Mouse (Mus musculus): ENCODE data around the gene Btbd11. TPM values are rescaled to one million over a fixed set of nuclear protein-coding genes. Genes with fewer than 3 reads are reported as not detected.
"Not testable (repeated sequence)": the region's sequence is repeated elsewhere in the genome, so short reads cannot be mapped to it uniquely, and the experiment has no call there.

Gene Btbd11
- polyA plus RNA-seq, 1 experiment from 2014 or later = 13.9 TPM

- 91% methylated on average over 8 of the region's 8 CpGs for WGBS
- no peak for ATAC-seq (ENCODE audit: low FRiP score)
- Histone ChIP-seq H3K4me3 (no peak overlapping the region), H3K36me3 (no peaks in the 10 kb centered on the region), H3K9ac (no peak overlapping the region), H3K9me3 (replicated peaks) (no peaks in the 10 kb centered on the region; the same call in 1 of the 2 replicates), H3K4me1 (no peaks in the 10 kb centered on the region), H3K27me3 (no peaks in the 10 kb centered on the region), H3K27ac (no peak overlapping the region), H3K4me2 (replicated peaks) (no peak overlapping the region)
These were observed 286.9 kb downstream of the Btbd11 start for GRCm38 (mm10) chr10:85673512-85673921.

- no peak for ATAC-seq (ENCODE audit: low FRiP score)
- Histone ChIP-seq H3K4me1 (no peaks in the 10 kb centered on the region), H3K9ac (no peak overlapping the region), H3K36me3 (no peaks in the 10 kb centered on the region), H3K27me3 (no peaks in the 10 kb centered on the region), H3K27ac (no peak overlapping the region), H3K4me3 (no peak overlapping the region), H3K4me2 (replicated peaks) (no peak overlapping the region), H3K9me3 (replicated peaks) (no peaks in the 10 kb centered on the region)
- 32% methylated on average over 4 of the region's 4 CpGs for WGBS
These were observed 292.0 kb downstream of the Btbd11 start for GRCm38 (mm10) chr10:85678635-85679034.

DNA sequence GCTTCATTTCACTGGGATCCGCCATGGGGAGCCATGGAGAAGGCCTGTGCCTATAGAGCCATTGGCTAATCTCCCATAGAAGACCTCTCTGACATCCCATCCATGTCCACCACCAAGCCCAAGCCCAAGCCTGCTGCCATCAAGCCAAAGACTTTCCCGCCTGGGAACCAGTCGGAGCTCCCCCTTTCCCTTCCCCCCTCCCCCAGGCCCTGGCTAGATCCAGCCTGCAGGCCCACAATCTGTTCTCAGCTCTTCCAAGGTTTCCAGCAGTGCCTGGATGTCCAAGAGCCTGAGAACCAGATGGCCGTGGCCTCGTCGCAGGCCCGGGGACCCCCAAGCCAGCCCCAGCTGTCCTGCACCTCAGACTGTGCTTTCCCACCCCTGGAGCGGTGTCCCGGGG is 295.8 kb downstream of the Btbd11 start:
- ATAC-seq (ENCODE audit: low FRiP score) = no peak
- H3K27me3 ChIP-seq = no peaks in the 10 kb centered on the region
- no peaks in the 10 kb centered on the region for H3K36me3 ChIP-seq
- H3K4me3 ChIP-seq = no peak overlapping the region
- no peak overlapping the region for H3K4me2 ChIP-seq (replicated peaks)
- no peaks in the 10 kb centered on the region for H3K9me3 ChIP-seq (replicated peaks)
- WGBS = 89% methylated on average over 9 of the region's 9 CpGs
- no peaks in the 10 kb centered on the region for H3K4me1 ChIP-seq
- H3K27ac ChIP-seq = no peak overlapping the region
- no peak overlapping the region for H3K9ac ChIP-seq

- not testable (repeated sequence) for ATAC-seq (ENCODE audit: low FRiP score); H3K4me3 ChIP-seq; H3K9me3 ChIP-seq (replicated peaks); H3K36me3 ChIP-seq; H3K4me2 ChIP-seq (replicated peaks); H3K9ac ChIP-seq; H3K27ac ChIP-seq; H3K27me3 ChIP-seq; H3K4me1 ChIP-seq
- WGBS = 65% methylated on average over 2 of the region's 2 CpGs
These were observed 307.8 kb downstream of the Btbd11 start for GRCm38 (mm10) chr10:85694429-85694828.

- no peaks in the 10 kb centered on the region for H3K9me3 ChIP-seq (replicated peaks)
- H3K4me3 ChIP-seq = no peak overlapping the region
- no peak overlapping the region for H3K9ac ChIP-seq
- H3K36me3 ChIP-seq = no peaks in the 10 kb centered on the region
- no peaks in the 10 kb centered on the region for H3K27me3 ChIP-seq
- no peak overlapping the region for H3K27ac ChIP-seq
- no peak overlapping the region for H3K4me2 ChIP-seq (replicated peaks)
- H3K4me1 ChIP-seq = no peaks in the 10 kb centered on the region
- ATAC-seq (ENCODE audit: low FRiP score) = no peak
These were observed 313.1 kb downstream of the Btbd11 start for GRCm38 (mm10) chr10:85699721-85700120.

GRCm38 (mm10) chr10:85709790-85710189 is 323.2 kb downstream of the Btbd11 start:
- not testable (repeated sequence) for H3K4me2 ChIP-seq (replicated peaks); H3K4me1 ChIP-seq; H3K36me3 ChIP-seq; H3K4me3 ChIP-seq; H3K27ac ChIP-seq; H3K9me3 ChIP-seq (replicated peaks); H3K9ac ChIP-seq; H3K27me3 ChIP-seq; ATAC-seq (ENCODE audit: low FRiP score)
- 91% methylated on average over 4 of the region's 4 CpGs for WGBS

Other genes with a start within 250 kb of the Btbd11 start
- 37.5 and 37.8 TPM in 2 replicates for gene Cry1, start 201.8 kb upstream of the Btbd11 start, polyA plus RNA-seq (2016; fragmentation: Nextera tagmentation; extraction: Ambion mirVana)